ENCODE assay signal across 8 mouse cellular contexts in the genomic region with DNA sequence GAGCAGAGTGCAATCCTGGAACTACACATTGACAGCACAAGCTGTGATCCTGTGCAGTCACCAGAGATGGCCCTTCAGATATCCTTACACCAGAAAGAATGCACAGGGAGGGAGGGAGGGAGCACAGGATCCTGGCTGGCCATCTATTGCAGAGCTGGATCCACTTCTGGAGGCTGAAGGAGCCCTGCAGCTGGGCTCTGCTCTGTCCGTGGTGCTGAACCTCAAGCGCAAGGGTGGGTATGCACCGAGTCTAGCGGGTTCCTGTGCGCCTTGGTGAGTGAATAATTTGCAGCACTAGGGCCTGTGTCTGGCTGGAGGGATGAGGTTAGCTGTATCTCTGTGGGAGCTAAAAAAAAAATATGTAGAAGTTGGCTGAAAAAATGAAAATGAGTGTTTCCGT. TPM values are rescaled to one million over a fixed set of nuclear protein-coding genes. Genes with fewer than 3 reads are reported as not detected.
DNase-seq lines count a peak whose midpoint lies in the region; ATAC-seq and TF ChIP-seq lines count a peak whose summit lies in the region.

No protein-coding gene starts in this region.

- TF ChIP-seq CTCF in lung, adult 2 months (IDR thresholded peaks at IDR 0.05; ENCODE audit: insufficient read depth, low read length): no peak

- no peaks in the 10 kb centered on the region for H3K4me1 ChIP-seq in lung, adult 2 months (ENCODE audit: control insufficient read depth, insufficient read depth, low read length)

- no peak for ATAC-seq in CD4-positive, CD25-positive, alpha-beta regulatory T cell, adult 4 months
- peak; percentile 62 to 71; a peak in 3 of 4 replicates for ATAC-seq in hematopoietic stem cell, adult 5-6 weeks (replicated peaks in 1 of 2; ENCODE audit: insufficient read depth in 1 of 2, low FRiP score in 2 of 2, low TSS enrichment in 1 of 2, low read depth in 1 of 2, poor library complexity in 2 of 2, severe bottlenecking in 2 of 2)

- no peak overlapping the region for H3K4me3 ChIP-seq in lung, adult 2 months (replicated peaks; ENCODE audit: extremely low read depth, low read depth, low read length)

- WGBS in lung, adult 2 months: 13% methylated on average over 6 of the region's 6 CpGs

- peak; percentile 35 for DNase-seq in CD4-positive, CD25-positive, alpha-beta regulatory T cell, adult 2 months (ENCODE audit: low read depth, low spot score)
- peak; percentile 19 for DNase-seq in A20 (ENCODE audit: low read depth, low spot score)
- peak; percentile 93 for DNase-seq in embryo, embryonic 10 days (ENCODE audit: low spot score)
- peak; percentile 14 for DNase-seq in lung, adult 2 months
- DNase-seq in testis, postnatal 14 days (ENCODE audit: low spot score): peak; percentile 68
- no peak for DNase-seq in c-Kit-positive CD71-positive TER-119-positive erythroid progenitor cells, embryonic 14.5 days (ENCODE audit: low spot score)

- TF ChIP-seq POLR2A in lung, adult 2 months (IDR thresholded peaks at IDR 0.05; ENCODE audit: borderline replicate concordance, extremely low read depth, low read depth, low read length): no peak

RNA-seq across cellular contexts. Expression of a gene that starts 12.4 kb away (rescaled TPM):
- not detected for polyA plus RNA-seq in CD4-positive, CD25-positive, alpha-beta regulatory T cell, adult 4 months (2017; shearing (Covaris generic))
- not detected in 2 replicates for total RNA-seq in hematopoietic stem cell, adult 5-6 weeks (2017)
- 0.09 and 0.32 TPM in 2 replicates for polyA plus RNA-seq in lung, adult 2 months (2012; rRNA removed)
